Mouse (Mus musculus): ENCODE measurements around the gene Scaf4.
A peak's percentile ranks its signal among the peaks of the same experiment; 100 is the strongest.

The Scaf4 gene

GRCm38 (mm10) chr16:90283905-90284891 lies at the start of gene Scaf4:
Gene Scaf4 (minus strand): TSS chr16:90284503.
- DNase-seq (ENCODE audit: low spot score in 2 of 2): peak; percentile 93 to 96

- DNase-seq (ENCODE audit: low spot score in 2 of 2): no peak
These were observed 48.2 kb upstream of the Scaf4 start for GRCm38 (mm10) chr16:90332553-90332952.

- DNase-seq (ENCODE audit: low spot score in 2 of 2): no peak
These were observed 46.7 kb upstream of the Scaf4 start for GRCm38 (mm10) chr16:90330979-90331378.

GRCm38 (mm10) chr16:90329511-90329910 lies 45.2 kb upstream of the Scaf4 start:
- DNase-seq (ENCODE audit: low spot score in 2 of 2): no peak

GRCm38 (mm10) chr16:90322850-90323528 lies 38.7 kb upstream of the Scaf4 start:
- DNase-seq (ENCODE audit: low spot score in 2 of 2): peak; percentile 87 to 88

- DNase-seq (ENCODE audit: low spot score in 2 of 2): no peak
These were observed 35.0 kb upstream of the Scaf4 start for GRCm38 (mm10) chr16:90319321-90319720.

GRCm38 (mm10) chr16:90318372-90318926 lies 34.1 kb upstream of the Scaf4 start:
- no peak for DNase-seq (ENCODE audit: low spot score in 2 of 2)

GRCm38 (mm10) chr16:90317777-90318176 lies 33.5 kb upstream of the Scaf4 start:
- no peak for DNase-seq (ENCODE audit: low spot score in 2 of 2)

GRCm38 (mm10) chr16:90315881-90316280 lies 31.6 kb upstream of the Scaf4 start:
- no peak for DNase-seq (ENCODE audit: low spot score in 2 of 2)

- DNase-seq (ENCODE audit: low spot score in 2 of 2): peak in 1 of 2 experiments; percentile 31
These were observed 28.3 kb upstream of the Scaf4 start for GRCm38 (mm10) chr16:90312449-90313082.

- DNase-seq (ENCODE audit: low spot score in 2 of 2): no peak
These were observed 26.3 kb upstream of the Scaf4 start for GRCm38 (mm10) chr16:90310488-90311135.

- no peak for DNase-seq (ENCODE audit: low spot score in 2 of 2)
These were observed 25.5 kb upstream of the Scaf4 start for GRCm38 (mm10) chr16:90309784-90310183.

- no peak for DNase-seq (ENCODE audit: low spot score in 2 of 2)
These were observed 19.6 kb upstream of the Scaf4 start for GRCm38 (mm10) chr16:90303988-90304299.

GRCm38 (mm10) chr16:90303286-90303987 lies 19.1 kb upstream of the Scaf4 start:
- no peak for DNase-seq (ENCODE audit: low spot score in 2 of 2)

GRCm38 (mm10) chr16:90301706-90302105 lies 17.4 kb upstream of the Scaf4 start:
- no peak for DNase-seq (ENCODE audit: low spot score in 2 of 2)

- no peak for DNase-seq (ENCODE audit: low spot score in 2 of 2)
These were observed 16.6 kb upstream of the Scaf4 start for GRCm38 (mm10) chr16:90300896-90301295.

GRCm38 (mm10) chr16:90299591-90299990 lies 15.3 kb upstream of the Scaf4 start:
- no peak for DNase-seq (ENCODE audit: low spot score in 2 of 2)

GRCm38 (mm10) chr16:90298426-90299300 lies 14.4 kb upstream of the Scaf4 start:
- no peak for DNase-seq (ENCODE audit: low spot score in 2 of 2)

- no peak for DNase-seq (ENCODE audit: low spot score in 2 of 2)
These were observed 13.4 kb upstream of the Scaf4 start for GRCm38 (mm10) chr16:90297479-90298425.
